Mouse (Mus musculus) layer of hippocampus, postnatal 25 days (tissue): ENCODE measurements at regions not wholly inside any gene's neighbourhood (a gene's known extent, or its start where the extent isn't known, plus 50 kb on each side); places are given as distances from the start of the nearest gene placed in this dataset.
A peak's percentile ranks its signal among the peaks of the same experiment; 100 is the strongest.

ENCODE experiments used
- DNase-seq, 2 experiments: peaks; one replicate each; pipeline ENCODE4 v3.0.0; 2022; ENCODE audit warnings: mixed read lengths in 2 of 2, low spot score in 1 of 2; ENCODE audit errors: extremely low spot score in 1 of 2

DNA sequence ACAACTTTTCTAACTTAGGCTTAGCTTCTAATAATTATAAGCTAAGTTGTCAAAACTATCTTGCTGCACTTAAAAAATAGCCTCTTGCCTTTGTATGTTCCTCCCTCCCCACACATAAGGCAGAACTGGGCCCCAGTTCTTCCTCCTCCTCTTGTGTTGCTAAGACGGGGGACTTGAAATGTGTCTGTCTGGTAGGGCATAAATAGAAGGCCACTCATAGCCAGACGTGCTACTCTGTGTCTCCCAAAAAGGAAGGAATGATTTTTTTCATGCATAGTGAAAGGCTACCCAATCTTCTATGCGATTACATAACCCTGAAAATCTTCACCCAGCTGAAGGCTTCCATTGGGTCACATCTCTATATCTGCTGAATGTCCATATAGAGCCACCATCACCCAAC is 183.5 kb downstream of the Hsfy2 start:
- no peak for DNase-seq

DNA sequence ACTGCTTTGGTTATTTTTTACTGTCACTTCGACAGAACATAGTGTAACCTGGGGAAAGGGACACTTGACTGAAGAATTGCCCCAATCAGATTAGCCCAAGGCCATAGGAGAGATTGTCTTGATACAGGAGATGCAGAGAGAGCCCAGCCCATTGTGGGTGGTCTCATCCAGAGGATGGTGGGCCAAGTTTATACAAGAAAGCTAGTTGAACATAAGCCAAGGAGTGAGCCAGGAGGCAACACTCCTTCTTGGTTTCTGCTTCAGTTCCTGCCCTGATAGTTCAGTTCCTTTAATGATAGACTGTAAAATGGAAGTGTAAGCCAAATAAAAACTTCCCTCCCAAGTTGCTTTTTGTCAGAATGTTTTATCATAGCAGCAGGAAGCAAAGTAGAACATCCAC is 194.4 kb downstream of the Hsfy2 start:
- no peak for DNase-seq

DNA sequence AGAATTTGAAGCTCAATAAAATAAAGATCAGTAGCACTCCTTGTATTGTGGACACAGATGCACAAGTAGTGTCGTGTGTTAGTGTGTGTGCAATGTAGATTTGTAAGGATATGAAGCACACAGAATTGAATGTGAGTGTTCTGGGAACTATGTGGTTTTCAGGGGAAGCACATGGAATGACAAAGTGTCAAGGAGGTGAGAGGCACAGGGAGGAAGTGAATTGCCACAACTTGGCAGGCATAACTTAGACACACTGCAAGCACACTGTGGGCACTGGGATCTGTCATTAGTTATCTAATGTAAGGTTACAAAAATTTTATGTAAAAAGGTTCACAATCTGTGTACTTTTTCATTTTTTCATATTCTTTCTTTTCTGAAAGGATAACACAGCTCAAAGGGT is 230.4 kb downstream of the Hsfy2 start:
- no peak for DNase-seq

DNA sequence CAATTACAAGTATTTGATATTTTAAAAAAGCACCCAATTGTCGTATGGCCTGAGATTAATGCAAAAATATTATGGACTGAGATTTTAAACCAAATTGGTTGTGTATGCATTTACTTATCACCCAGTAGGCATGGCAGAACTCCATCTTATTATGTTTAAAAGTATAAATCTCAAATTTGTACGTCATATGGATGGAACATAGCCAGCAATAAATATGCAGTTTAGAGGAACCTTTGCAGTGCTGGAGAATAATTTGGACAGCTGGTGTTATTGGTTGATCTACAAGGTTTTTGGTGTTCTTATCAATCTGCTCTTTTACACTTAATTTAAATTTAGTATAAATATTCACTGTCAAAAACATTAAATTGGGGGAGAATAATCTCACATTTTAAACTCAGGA is 233.9 kb downstream of the Hsfy2 start:
- DNase-seq, result no peak

DNA sequence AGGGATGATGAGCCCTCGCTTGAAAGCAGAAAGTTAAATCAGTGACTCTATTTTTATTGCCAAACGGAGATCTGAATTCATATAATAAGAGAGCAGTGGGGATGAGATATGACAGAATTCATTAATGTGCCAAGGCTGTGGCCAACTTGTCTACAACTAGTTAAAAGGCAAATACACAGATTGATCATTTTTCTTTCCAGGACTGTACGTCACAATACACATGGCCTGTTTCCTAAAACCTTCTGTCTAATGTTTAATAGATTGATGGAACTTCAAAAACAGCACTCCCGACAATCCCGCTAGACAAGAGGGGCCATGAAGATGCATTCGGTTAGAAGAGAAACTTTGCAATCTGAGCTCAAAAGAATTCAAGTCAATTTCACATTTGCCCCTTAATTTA is 241.4 kb downstream of the Hsfy2 start:
- no peak for DNase-seq

DNA sequence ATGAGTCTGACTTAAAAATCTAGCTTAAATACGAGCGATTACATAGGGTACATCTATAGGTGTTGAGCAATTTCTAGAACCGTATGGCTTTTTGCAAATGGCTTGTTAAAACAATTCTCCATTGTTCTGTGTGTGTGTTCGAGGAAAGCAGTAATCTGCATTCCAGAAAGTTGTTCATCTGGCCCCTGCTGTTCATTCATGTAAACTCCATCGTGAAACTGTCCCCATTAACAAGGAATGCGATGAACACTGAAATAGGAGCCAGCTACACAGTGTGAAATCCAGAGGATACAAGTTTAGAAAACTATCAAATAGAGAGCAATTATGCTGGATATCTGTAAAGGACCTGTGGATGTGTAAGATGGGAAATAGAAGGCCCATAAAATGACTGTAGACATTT is 250.1 kb downstream of the Hsfy2 start:
- no peak for DNase-seq

DNA sequence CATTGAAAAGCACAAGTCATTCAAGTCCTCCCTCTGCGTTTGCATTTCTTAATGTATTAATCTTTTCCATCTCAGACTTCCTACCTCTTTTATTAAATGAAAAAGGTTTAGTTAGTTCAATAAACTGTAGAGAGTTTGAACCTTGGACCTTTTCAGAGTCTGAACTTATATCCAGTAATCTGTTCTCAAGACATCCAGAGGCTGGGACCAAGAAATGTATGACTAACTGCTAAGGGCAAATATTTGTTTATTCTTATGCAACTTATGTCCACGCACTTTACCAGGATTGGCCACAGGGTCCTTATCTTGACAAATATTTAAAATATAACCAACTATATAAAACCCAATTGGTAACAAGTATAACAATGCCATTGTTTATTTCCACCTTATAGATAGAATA is 270.9 kb downstream of the Hsfy2 start:
- DNase-seq, result no peak

DNA sequence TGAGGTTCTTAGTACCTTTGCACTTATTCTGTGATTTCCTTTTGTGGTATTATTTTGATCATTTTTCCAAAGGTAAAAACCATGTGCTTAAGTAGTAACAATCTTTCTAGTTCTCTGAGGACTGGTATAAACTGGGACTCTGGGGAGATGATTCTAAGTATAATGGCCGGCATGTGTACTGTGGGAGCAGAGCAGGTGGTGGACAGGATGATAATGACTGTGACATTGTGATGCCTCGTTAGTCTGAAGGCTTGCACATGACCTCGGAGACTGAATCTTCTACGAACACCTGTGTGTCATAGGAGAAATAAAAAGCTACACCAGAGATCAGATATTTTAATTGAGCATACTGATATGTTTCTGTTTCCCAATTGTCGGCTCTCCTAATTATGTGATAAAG is 276.4 kb downstream of the Hsfy2 start:
- no peak for DNase-seq

DNA sequence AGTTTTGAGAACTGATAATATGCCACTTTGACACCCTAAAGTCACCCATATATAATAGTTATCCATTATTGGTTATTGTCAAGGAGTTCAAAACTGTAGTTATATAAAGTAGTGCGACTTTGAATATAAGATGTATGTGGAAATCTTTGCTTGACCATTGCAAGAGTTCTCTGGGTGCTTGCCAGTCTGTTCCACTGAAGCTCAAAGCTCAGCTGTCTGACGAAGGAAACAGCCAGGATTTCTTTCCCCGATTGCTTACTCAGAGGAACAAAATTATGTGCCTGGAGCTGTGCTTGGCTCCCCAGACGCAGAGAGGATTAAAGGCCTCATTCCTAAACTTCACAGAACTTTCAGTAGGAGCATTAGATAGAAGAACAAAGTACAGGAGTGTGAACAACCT is 290.6 kb downstream of the Hsfy2 start:
- no peak for DNase-seq

DNA sequence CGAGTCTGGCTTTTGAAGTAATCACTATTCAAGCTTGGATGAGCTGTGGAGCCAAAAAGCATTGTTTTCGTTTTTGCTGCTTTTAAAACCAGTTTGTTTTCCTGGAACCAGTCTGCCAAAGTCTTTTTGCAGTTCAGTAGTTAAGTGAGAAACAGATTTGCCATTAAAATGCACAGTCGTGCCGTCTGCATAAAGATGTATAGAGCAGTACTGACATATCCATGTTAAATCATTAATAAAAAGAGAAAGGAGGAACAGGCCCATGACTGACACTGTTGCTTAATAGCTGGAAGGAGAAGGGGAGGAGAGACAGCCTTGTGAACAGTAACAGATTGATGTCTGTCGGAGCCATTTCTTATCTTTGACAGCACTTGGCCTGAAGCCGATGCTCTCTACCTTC is 292.3 kb downstream of the Hsfy2 start:
- no peak for DNase-seq

DNA sequence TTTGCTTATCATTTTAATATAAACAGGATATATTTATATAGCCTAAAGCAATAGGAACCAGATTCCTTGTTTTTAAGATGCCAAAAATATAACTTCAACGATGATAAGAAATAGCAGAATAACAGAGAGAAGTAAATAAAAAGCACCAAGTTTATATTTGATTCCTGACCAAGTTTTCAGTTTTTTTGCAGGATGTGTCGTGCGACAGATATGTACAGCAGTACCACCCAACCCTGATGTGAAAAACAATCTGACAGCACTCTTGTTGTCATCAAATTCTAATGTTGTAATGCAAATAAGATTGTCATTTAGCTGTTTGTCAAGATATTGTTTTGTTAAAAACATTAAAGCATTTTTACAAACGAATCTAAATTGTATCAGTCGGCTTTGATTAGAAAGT is 309.9 kb downstream of the Hsfy2 start:
- no peak for DNase-seq

DNA sequence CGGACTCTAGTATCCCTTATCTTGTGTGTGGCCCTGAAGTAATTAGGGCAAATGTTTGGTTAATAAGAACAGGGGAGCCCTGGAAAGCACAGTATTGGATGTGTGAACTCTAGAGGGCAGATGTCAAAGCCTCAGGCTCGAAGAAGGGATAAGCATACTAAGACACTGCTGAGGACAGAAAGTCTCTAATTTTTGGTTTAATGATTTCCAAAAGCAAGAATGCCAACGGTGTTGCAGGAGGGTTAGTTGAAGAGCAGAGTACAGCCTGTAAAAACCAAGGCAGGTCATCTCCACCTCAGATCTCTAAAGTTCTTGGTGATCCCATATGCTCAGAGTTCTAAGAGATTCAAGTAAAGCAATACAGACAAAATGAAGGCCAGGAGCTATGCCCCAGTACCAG is 328.6 kb downstream of the Hsfy2 start:
- no peak for DNase-seq

DNA sequence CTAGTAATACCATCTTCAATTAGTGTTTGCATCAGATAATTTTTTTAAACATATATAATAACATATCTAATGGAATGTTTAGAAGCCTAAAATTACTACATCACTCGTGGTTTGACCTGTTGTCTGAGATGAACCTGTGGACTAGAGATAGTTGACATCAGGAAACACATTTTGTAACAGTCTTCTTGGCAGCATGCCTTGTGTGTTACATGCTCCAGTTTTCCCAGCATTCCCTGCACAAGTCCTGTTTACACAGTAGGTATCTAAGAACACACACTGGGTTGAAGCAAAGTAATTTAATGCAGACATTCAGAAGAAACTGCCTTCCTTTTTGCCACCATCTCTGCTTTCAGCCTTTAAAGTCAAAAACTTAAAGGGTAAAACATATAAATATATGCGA is 342.8 kb downstream of the Hsfy2 start:
- no peak for DNase-seq

DNA sequence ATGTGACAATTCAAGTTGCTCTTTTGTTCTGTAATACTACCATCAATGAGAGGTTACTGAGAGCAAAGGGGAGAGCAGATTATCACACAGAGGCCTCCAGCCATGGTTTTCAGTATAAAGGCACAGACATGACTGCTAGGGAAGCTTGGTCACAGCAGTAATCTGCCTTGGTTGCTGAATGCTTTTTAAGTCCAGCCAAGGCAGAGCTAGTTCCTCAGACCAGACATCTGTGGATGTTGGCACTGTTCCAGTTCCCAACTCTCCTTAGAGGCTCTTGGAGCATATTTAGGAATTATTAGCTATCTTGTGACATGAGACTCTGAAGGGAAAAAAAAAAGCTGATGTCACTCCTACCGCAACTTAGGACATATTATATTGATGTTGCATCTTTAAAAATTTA is 347.5 kb downstream of the Hsfy2 start:
- DNase-seq, result no peak

DNA sequence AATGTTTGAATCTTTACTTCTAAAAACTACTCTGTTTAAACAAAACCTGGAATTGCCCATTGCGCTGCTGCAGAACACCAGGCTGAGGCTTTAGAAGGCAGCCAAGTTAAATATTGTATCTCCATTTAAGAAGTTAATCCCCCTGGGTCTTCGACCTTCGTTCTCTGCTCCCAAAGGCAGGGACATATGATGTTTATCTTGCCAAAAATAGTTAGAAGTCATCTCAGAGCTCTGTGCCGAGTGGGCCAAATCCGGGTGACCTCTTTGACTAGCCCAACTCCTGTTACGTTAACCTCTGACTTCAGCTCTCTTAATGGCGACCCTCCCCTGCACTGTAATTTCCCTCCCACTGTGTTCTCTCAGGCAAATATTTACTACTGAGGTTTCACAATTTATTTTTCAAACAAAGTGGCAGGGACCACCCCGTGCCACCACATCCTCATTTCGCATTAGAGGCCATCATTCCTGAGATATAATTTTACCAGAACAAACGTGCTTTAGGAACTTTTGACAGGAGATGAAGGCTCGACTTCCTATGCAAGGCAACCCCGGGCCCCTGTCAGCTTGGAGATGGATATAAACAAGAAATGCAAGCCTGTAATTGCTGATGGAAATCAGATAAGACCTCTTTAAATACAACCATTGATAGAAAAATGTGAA is 350.7 kb downstream of the Hsfy2 start:
- no peak for DNase-seq

DNA sequence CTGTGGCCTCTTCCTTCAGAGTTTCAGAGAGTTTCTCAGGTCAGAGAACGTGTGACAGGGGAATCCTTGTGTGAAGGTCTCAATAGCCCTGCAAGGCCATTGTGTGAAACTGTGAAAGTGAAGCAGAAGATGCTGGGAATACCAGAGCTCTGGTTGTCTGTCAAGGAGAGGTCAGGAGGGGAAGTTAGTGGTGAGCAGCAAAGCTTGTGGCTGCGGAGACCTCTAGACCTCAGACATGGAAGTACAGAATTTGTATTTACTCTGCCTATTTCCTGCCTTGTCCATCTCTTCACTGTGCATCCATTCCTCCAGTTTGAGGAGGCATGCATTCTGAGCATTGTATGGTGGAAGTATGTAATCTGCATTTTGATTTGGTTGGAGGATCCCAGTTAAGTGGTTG is 375.5 kb downstream of the Hsfy2 start:
- DNase-seq, result no peak

DNA sequence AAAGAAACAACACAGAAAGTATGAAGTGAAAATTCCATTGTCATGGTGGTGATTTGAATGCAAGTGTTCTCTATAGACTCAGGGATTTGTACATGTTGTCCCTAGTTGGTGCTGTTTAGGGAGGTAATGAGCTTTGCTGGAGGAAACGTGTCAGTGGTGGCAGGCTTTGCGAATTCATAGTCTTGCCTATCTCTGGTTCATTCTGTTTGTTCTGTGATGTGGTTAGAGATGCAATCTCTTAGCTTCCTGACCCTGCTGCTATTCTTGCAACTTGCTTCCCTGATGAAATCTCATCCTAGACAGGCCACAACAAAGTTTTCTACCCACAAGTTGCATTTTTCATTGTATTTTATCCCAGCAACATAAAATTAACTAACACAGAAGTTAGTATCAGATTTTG is 376.5 kb downstream of the Hsfy2 start:
- no peak for DNase-seq

DNA sequence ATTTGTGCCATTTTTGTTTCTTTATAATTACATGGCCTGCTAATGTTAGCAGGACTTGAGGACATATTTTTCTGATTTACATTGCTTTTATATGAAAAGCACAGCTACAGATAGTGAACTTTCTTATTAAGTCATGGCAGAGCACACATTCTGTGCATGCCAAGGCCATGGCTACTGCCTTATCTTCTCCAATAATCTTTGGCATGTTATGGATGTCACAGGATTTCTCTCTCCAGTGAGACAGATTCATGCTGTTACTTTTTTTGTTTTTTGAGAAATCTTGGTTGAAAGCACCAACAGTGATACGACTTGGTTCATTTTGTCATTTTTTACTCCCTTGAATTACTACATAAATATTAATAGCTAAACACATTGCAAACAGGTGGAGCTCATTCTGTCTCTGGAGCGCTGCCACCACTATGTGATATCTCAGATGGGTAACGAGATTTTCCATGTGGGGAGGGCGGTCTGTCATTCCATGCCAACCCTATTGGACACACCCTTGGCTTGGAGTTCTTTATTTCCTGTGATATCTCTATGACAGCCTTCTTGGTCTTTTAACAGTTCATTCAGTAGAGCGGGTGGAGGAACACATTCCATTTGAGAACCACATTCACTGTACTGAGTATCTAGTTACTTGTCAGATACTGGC is 380.3 kb downstream of the Hsfy2 start:
- peak; percentile 14 to 52 for DNase-seq

DNA sequence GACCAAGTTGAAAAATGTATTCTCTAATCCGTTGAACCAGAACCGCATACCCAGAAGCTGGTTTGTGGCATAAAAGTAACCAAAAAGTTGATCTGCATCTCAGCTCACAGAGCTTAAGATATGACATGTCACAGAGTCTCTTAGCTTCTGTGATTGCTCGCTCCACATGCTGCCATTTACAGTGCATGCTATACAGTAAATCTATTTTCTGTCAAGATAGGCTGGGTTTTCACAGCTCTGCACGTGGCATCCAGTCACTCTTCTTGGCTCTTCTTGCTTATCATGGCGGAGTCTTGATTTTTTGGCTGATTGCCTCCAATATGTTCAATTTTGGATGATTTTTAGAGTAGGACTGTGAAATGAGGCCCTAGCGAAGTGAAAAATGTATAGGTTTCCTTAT is 397.5 kb downstream of the Hsfy2 start:
- no peak for DNase-seq

DNA sequence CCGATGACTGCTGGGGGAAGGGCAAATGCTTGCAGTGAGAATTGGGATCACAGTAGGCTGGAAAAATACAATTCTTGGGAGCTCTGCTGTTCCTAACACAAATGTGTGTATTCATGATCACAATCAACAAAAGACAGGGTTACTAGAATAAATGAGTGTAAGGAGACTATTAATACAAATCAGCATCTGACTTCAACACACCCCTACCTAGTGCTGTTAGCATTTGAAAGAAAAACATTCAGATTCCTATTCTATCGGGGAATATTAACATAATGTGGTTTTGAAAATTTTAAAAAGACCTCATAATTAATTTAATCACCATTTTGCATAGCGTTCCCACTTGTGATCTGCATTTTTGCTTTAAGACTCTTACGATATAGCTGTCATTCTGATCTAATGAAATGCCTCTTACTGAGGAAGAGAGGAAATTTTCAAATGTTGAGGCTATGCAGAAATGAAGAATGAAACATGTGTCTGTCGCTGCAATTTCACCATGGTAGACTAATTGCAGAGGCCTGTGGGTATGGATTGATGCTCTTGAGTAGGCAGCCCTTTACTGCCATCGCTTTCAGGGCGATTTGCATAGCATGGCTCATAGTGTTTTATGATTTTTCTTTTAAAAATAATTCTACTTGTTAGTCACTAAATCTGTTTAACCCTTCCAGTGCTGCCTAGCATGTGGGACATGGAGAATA is 410.8 kb downstream of the Hsfy2 start:
- no peak for DNase-seq

DNA sequence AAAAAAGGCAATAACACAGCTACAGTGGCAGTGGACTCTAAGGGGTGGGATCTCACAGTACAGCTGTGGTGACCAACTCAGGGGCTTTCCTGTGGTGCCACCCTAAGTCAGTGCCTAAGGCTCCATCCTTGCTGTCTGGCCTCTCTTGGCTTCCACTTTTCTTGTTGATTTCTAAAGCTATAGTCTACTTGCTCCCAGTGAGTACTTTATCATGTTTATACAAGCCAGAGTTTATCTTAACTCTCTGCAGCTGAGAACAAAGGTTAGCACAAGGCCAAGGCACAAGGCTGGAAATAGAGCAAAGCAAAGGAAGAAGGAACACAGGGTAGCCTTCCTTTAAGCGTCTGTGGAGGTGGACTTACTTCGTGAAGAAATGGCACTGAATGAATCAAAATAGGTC is 417.5 kb downstream of the Hsfy2 start:
- DNase-seq, result no peak

DNA sequence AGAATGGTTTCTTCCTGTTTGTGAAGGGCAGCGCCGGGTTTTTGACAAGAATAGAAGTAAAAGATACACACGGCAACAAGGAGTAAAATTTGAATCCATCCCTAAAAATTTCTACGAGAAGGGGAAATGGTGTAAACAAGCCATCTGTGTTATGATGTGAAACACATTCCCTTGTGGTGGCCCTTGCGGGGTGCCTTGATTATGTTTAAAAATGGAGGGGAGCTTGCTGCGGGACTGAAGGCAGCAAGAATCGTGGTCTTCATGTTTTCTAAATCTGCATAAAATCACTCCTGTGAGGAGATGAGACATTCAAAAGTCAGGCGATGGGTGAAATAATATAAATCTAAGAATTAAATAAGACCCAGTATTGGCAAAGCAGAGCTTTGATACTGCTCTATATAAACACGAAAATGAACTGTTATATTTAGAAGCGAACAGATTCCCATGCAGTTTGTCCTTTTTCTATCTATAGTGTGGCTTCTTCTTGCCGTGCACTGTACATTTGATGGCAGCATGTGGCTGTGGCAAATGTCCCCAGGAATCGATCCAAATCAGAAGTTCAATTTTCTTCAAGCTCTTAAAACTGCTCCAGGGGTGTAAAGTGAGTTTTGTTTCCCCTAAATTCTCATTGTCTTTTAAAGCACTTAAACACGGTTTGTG is 426.4 kb downstream of the Hsfy2 start:
- DNase-seq, result no peak
